Mouse (Mus musculus) hindbrain, postnatal 0 days (tissue): Measurements from ENCODE around the gene P4hb. TPM values are rescaled to one million over a fixed set of nuclear protein-coding genes. Genes with fewer than 3 reads are reported as not detected.

Experiments
- ATAC-seq: fragments of 200-750 bp; cut with Nextera tagmentation; 2 replicates; pipeline ENCODE4 v1.8.0; 2017; ENCODE audit warnings: mild to moderate bottlenecking, moderate TSS enrichment, moderate library complexity
- DNase-seq: peaks from one replicate; pipeline ENCODE4 v3.0.0-alpha.2; 2015; ENCODE audit warnings: low spot score
- H3K27ac ChIP-seq: fragments of 300-500 bp; sonication (generic); 2 replicates; pipeline ENCODE4 v1.5.1; 2014; ENCODE audit warnings: mild to moderate bottlenecking
- H3K27me3 ChIP-seq: fragments of 300-500 bp; sonication (generic); 2 replicates; pipeline ENCODE4 v1.6.1; 2014; ENCODE audit warnings: low read length, mixed read lengths; ENCODE audit not compliant: insufficient read depth
- H3K36me3 ChIP-seq: fragments of 300-500 bp; sonication (generic); 2 replicates; pipeline ENCODE4 v1.6.1; 2014; ENCODE audit warnings: low read length, mixed read lengths; ENCODE audit not compliant: insufficient read depth
- H3K4me1 ChIP-seq: fragments of 300-500 bp; sonication (generic); 2 replicates; pipeline ENCODE4 v1.6.1; 2014; ENCODE audit warnings: antibody characterized with exemption, low read length, mixed read lengths; ENCODE audit not compliant: insufficient read depth
- H3K4me2 ChIP-seq: fragments of 300-500 bp; sonication (generic); 2 replicates; pipeline ENCODE4 v1.6.1; 2014; ENCODE audit warnings: low read depth, mild to moderate bottlenecking, low read length, moderate library complexity, mixed read lengths
- H3K4me3 ChIP-seq: fragments of 300-500 bp; sonication (generic); 2 replicates; pipeline ENCODE4 v1.5.1; 2014; ENCODE audit warnings: low read length
- H3K9ac ChIP-seq: fragments of 300-500 bp; sonication (generic); replicated peaks from 2 replicates; pipeline ENCODE4 v1.6.1; 2014; ENCODE audit warnings: mild to moderate bottlenecking, low read length, moderate library complexity, mixed read lengths
- H3K9me3 ChIP-seq: fragments of 300-500 bp; sonication (generic); 2 replicates; pipeline ENCODE4 v1.6.1; 2016; ENCODE audit warnings: low read length, mixed read lengths
- CTCF ChIP-seq: IDR thresholded peaks from 2 replicates; pipeline ENCODE4 v1.5.1; 2016; ENCODE audit warnings: antibody characterized with exemption, control low read depth, low read depth
- WGBS: fragments of 180-500 bp; shearing (Covaris S2); extraction: QIAGEN DNeasy Blood & Tissue Kit; methylation state at CpG from one replicate; pipeline ENCODE4 v1.1.7; 2014; 5-methylcytosine and 5-hydroxymethylcytosine counted together
- polyA plus RNA-seq: library from polyadenylated mRNA; unstranded; fragments of >200 nt; fragmentation: Nextera tagmentation; extraction: Ambion mirVana; gene quantifications from 2 replicates; pipeline ENCODE4 v1.2.1, GENCODE M21; 2015
- total RNA-seq: library from RNA; depleted of rRNA; stranded (reverse); fragments of >200 nt; gene quantifications from 2 replicates; pipeline ENCODE4 v1.2.3, GENCODE M21; 2014

P4hb gene
- total and polyA plus RNA-seq, 2 experiments from 2014 or later = 147 to 222 TPM

DNA sequence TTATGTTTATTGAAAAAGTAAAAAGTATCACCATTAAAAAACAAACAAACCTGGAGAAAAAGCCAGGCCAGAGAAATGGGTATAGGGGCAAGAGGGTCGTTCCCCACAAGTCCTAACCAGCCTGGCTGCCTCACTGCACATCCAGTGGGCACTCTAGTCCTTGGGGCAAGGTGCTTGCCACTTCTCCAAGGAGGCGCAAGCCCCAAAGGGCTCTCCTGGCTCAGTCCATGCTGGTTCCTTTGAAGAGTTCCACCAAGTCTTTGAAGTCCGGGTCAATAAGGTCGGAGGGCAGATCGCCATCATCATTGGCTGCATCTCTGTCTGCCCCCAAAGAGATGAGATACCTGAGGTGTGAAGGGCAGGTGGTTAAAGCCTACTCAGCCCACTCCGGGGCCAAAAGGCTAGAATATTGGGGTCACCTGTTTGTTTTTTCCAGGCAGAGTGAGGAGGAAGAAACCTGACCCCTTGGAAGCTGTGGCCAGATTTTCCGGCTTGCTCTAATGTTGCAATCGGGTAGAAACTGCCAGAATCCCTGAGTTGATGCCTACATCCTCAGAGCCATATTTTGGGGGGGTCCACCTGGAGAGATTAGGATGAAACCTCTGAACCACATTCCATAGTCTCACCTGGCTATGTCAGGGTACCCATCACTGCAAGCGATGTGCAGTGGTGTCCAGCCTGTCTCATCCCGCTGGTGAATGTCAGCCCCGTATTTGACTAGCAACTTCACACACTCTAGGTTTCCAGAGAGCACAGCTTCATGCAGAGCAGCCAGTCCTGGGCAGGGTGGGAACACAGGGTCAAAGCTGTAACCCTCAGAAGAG lies 22.9 kb downstream of the P4hb start:
- 72% methylated on average over 11 of the region's 11 CpGs for WGBS
- ATAC-seq (peak; percentile 36; the same call in 1 of the 2 replicates), DNase-seq (no peak)
- H3K9ac ChIP-seq = peak overlapping the region; percentile 92
- TF ChIP-seq CTCF = no peak
- H3K4me3 ChIP-seq = peak overlapping the region; percentile 74
- peak overlapping the region; percentile 84 for H3K27ac ChIP-seq
- H3K9me3 ChIP-seq = no peaks in the 10 kb centered on the region
- H3K4me2 ChIP-seq = peak overlapping the region; percentile 86
- H3K27me3 ChIP-seq = no peaks in the 10 kb centered on the region
- H3K36me3 ChIP-seq = no peaks in the 10 kb centered on the region
- H3K4me1 ChIP-seq = peaks cover 16% of the 10 kb centered on the region

DNA sequence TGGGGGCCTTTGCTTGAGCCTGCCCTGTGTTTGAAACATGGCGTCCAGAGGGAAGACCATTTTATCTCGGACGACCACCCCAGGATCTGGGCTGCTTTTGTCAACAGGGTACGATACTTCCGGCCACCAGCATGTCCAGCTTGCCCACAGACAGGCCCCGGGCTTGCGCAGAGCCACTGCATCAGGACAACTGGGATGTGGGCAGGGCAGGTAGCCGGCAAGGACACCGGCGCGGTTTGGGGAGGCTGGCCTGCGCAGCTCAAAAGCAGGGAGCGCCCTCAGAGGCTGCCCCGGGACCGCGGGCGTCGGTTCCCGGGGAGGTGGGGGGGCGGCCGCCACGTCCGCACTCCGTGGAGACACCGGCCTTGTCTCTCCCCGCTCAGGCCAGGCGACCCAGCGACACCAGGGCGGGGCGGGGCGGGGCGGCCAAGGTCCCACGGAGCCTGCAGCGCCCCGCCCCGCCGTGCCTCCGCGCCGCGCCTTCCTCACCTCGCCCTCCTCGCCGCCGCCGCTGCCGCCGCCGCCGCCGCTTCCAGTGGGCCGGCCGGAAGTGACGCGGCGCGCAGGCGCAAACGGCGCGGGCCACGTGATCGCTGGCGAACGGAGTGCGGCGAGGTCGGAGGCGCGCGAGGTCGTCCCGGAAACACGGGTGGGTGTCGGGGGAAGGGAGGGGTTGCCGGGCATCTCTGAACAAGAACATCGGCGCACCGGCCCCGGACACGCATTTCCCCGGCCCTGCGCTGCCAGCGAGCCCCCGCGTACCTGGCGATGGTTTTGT lies 23.7 kb downstream of the P4hb start, which contains the start of gene Mcrip1:
Mcrip1 (minus strand) TSS at position 560 of the 778 bp plus-strand sequence.
- TF ChIP-seq CTCF = no peak
- peak; percentile 96 for DNase-seq
- peak; percentile 92 for ATAC-seq
- Histone ChIP-seq H3K4me3 (peak within 1 kb of the TSS; percentile 74), H3K9ac (peak within 1 kb of the TSS; percentile 92), H3K27ac (peak within 1 kb of the TSS; percentile 84), H3K4me1 (peaks cover 16% of the 10 kb centered on the region), H3K36me3 (peaks cover 4% of the 10 kb centered on the region; the same call in 1 of the 2 replicates), H3K27me3 (no peaks in the 10 kb centered on the region), H3K9me3 (no peaks in the 10 kb centered on the region), H3K4me2 (peak within 1 kb of the TSS; percentile 86)
- 2% methylated on average over 65 of the region's 87 CpGs for WGBS

DNA sequence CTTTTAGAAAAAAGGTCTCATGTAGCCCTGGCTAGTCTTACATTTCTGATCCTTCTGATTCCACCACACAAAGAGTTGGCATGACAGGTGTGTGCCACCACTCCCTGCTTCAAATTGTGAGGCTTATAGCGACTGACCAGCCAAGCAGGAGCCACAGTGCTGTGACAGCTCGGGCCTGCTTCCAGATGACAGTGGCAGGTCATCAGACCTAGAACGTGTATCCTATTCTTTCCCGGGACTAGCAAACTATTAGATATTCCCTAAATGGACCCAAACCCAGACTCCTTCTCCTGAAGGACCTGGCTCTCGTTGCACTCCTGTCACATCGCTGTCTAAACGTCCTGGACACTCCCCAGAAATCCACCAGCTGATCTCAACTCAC lies 24.3 kb downstream of the P4hb start:
- Histone ChIP-seq H3K36me3 (peaks cover 10% of the 10 kb centered on the region), H3K4me1 (peaks cover 16% of the 10 kb centered on the region), H3K4me3 (peak overlapping the region; percentile 74), H3K27ac (peak overlapping the region; percentile 84), H3K27me3 (no peaks in the 10 kb centered on the region), H3K9ac (peak overlapping the region; percentile 92), H3K9me3 (no peaks in the 10 kb centered on the region), H3K4me2 (peak overlapping the region; percentile 86)
- WGBS = 25% methylated on average over 7 of the region's 7 CpGs
- DNase-seq (no peak), ATAC-seq (no peak)
- no peak for TF ChIP-seq CTCF

DNA sequence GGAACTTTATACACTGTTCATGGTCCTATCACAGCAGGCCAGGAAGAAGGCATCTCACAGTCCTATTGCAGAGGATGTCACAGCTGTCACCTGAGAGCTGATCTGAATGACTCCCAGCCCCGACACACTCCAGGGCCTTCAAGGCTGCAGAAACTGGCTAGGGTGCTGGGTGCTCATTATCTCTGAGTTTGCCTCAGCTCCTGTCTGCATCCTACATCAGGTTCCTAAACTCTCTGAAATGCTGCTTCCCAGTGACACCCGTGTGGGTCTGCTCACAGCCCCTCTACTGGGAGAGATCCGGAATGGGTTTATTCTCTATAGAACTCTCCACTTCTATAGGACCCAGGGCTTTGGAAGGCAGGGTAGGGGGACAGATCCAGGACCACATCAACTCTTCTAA lies 24.8 kb downstream of the P4hb start:
- Histone ChIP-seq H3K4me3 (peak overlapping the region; percentile 74), H3K9ac (peak overlapping the region; percentile 92; the same call in 1 of the 2 replicates), H3K4me1 (peaks cover 16% of the 10 kb centered on the region), H3K27ac (peak overlapping the region; percentile 84; the same call in 1 of the 2 replicates), H3K4me2 (peak overlapping the region; percentile 86), H3K27me3 (no peaks in the 10 kb centered on the region), H3K36me3 (peaks cover 15% of the 10 kb centered on the region), H3K9me3 (no peaks in the 10 kb centered on the region)
- TF ChIP-seq CTCF = no peak
- DNase-seq (no peak), ATAC-seq (no peak)
- WGBS = 79% methylated on average over 3 of the region's 3 CpGs

DNA sequence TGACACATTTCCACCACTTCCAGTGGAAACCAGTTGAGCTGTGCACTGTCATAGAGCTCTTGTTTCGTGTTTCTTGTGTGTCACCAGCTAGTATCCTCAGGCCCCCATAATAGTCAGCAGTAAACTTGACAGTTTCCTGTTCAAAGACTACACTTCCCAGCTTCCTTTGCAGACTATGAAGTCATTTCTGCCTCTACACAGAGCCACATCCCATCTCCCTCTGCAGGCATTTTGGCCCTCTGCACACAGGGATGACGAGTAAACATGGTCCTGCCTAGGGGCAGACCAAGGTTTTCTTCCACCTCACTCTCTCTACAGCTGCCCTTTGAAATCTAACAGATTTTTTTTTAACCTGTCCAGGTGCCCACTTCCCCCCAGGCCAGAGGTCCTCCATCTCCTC lies 25.6 kb downstream of the P4hb start:
- Histone ChIP-seq H3K9me3 (no peaks in the 10 kb centered on the region), H3K27me3 (no peaks in the 10 kb centered on the region), H3K4me2 (peak overlapping the region; percentile 86; the same call in 1 of the 2 replicates), H3K9ac (peak overlapping the region; percentile 3; the same call in 1 of the 2 replicates), H3K27ac (no peak overlapping the region), H3K4me1 (peaks cover 16% of the 10 kb centered on the region), H3K4me3 (no peak overlapping the region), H3K36me3 (peaks cover 23% of the 10 kb centered on the region)
- ATAC-seq (no peak), DNase-seq (no peak)
- TF ChIP-seq CTCF = no peak; the same call in 1 of the 2 replicates
- WGBS = 56% methylated on average over 2 of the region's 2 CpGs

DNA sequence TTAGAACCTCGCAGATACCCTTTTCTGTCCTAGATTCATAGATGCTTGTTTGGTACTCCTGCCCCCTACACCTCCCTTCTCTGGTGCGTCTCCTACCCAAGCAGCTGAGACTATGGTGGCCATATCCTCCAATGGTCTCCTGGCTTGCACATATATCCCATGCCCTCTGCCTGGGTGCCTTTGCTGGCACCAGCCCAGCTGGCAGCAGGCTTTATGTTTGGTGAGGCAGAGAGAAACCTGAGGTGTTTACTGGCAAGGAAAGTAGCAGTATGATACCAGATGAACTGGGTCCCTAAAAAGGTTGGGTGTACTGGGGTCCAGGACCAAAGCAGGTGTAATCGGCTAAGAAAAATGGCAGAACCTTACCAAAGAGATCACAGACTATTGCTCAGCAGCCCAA lies 27.1 kb downstream of the P4hb start:
- no peak overlapping the region for H3K27ac ChIP-seq
- no peak for ATAC-seq
- WGBS = 92% methylated on average over 3 of the region's 3 CpGs
- peaks cover 16% of the 10 kb centered on the region for H3K4me1 ChIP-seq
- no peak overlapping the region for H3K4me2 ChIP-seq
- no peaks in the 10 kb centered on the region for H3K27me3 ChIP-seq
- H3K4me3 ChIP-seq = no peak overlapping the region
- H3K36me3 ChIP-seq = peaks cover 25% of the 10 kb centered on the region
- no peak overlapping the region for H3K9ac ChIP-seq
- no peak for DNase-seq
- no peak for TF ChIP-seq CTCF
- H3K9me3 ChIP-seq = no peaks in the 10 kb centered on the region
